Mouse (Mus musculus): ENCODE data around the gene Syne1.

DNA sequence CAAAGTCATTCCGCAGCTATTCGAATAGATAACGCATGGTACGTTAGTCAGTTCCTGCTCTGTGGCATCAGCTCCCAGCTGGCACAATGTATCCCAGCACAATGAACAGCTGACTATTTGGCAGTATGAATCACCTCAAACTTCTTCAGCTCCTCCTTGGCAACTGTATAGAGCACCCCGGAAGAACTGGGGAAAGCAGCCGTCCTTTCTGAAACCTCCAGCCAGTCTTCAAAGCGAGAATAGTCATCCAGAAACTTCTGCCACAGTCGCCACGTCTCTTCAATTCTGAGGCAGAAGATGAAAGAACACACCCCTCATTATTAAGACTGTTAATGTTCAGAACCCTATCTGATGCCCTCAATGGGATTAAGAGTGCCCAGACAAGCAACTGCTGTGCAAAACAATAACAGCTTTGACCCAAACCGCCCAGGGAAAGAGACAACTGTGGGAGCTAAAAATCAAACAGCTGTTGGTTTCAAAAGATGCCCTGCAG, 495.0 kb downstream of the Syne1 start:
- TF ChIP-seq CTCF (IDR thresholded peaks at IDR 0.05; ENCODE audit: low read depth, low read length) (no peak), TAL1 (conservative IDR thresholded peaks at IDR 0.05; ENCODE audit: low read depth, low read length) (no peak)

Measured in G1E (cell line).